Mouse (Mus musculus): ENCODE results near the gene Larp4b.
"Not testable (repeated sequence)": the region's sequence is repeated elsewhere in the genome, so short reads cannot be mapped to it uniquely, and the experiment has no call there.

The Larp4b gene

DNA sequence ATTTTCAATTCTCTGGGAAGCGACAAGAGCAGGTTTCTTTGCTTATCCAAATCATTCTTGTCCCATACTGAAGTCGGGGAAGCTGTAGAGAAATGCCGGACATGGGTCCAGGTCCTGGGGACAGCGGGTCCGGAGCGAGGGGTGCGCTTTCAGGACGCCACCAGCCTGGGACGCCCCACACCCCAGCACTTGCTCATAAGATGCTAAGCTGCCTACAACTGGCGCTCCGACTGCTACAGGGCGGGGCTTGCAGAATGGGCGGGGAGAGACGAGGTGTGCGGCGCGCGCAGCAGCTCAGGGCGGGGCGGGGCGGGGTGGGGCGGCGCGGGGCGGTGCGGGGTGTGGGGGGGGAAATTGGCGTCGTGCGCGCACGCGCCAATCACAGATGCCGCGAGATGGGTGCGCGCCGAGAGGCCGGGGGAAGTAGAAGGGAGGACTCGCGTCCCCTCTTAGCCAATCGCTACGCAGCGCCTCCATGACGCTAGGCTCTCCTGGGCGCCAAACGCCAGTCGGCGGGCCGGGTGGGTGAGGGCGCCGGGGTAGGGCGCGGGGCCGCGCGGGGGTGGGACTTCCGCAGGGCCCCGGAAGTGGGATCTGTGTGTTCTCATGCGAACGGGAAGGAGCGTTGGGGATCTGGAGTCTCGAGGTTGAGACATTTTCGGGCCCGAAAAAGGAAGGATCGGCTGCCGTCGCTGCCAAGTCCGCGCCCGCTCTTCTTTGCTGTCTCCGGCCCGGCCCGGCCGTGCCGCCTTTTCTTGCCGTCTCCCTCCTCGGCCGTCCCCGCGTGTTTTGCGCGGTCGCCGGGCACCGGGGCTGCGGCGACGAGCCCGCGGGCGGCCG, at the start of gene Larp4b:
TSS of gene Larp4b (plus strand) at position 566 of the 840 bp plus-strand sequence.
- peak; percentile 95 to 98 for DNase-seq

DNA sequence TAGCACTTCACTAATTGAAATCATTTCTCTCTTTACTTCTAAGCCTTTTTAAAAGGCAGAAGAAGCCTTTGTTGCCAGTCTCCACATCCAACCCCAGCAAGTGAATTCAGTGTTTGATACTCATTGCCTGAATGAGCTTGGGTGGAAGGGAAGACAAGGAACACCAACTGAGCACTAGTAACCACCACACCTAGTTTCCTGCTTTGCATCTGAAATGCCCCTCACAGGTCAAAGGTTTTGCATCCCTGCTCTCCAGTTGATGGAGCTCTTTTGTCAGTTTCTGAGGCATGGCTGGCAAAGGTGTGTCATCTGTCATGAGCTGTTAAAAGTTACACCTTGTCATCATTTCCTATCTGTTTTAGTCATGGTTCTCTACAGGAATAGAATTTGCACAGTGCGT, 49.0 kb upstream of the Larp4b start:
- no peak for DNase-seq

DNA sequence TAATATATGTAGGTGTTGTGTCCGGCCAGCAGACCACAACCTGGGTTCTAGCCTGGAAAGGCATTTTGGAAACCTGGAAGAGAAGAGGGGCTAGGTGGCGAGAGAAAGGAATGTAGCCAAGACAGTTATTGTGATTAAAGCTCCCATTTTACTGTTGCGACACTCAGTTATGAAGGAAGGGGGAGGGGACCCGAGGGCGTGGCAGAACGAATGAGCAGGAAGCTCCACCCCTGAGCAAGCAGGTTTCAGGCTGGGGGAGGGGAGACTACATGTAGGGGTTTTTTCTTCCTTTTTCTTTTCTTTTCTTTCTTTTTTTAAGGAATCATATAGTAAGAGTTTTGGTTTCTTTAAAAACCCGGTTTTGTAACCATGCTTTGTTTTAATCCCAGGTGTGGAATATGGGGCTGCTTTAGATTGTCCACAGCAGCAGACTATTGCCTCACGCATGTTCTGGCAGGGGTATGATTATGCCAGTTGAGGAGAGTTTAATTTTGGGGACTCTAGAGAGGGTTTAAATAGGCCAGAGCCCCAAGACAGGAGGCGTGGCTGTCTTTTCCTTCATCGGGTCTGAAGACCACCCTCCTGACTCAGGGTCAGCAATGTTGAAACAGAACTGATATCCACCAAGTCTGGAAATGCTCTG, 41.5 kb upstream of the Larp4b start:
- DNase-seq = not testable (repeated sequence)

DNA sequence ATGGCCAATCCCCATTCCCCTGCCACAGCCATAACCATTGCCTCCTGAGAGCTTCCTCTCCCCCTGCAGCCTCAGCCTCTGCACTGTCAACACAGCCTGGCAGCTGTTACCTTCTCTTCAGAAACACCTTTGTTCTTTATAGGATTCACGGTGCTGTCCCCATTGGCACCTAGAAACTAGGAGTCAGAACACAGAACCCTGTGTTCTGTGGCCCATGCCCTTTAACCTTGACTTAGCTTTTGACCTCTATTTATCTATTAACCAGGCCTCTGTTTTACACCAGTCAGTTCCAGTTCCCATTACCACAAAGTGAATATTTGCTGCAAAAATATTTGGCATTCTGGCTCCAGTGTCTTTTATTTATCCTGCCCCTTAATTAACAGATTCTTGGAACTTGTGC, 36.4 kb upstream of the Larp4b start:
- DNase-seq = no peak

DNA sequence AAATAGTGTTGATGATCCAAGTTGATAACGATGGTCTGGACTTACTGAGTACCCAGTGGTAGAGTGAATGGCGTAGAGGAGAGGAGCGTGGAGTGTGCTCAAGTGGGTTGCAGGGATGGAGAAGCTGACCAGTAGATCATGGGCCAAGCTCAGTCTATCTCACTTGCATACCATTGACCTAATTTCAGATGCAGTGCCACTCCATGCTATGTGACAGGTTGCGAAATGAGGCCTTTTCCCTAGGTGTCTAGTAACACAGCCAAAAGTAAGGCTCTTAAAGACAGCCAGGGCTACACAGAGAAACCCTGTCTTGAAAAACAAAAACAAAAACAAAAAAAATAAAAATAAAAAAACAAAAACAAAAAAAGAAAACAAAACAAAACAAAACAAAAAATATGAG, 35.0 kb upstream of the Larp4b start:
- no peak for DNase-seq

DNA sequence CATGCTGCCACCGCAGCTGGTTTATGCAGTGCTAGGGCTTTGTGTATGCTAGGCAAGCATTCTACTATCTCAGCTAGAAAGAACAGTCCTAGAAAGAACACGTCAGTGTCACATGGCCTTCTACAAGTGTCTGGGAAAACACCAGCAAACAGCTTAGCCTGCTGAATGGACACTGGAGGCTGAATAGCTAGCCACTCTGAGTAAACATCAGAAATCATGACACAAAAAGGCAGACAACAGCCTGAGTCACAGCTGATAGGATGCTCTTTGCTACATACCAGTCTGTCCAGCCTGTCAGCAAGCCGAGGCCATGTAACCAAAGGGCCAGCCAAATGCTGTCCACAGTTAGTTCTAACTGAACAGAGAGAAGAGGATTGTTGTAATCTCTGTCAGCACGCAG, 32.3 kb upstream of the Larp4b start:
- DNase-seq = no peak

DNA sequence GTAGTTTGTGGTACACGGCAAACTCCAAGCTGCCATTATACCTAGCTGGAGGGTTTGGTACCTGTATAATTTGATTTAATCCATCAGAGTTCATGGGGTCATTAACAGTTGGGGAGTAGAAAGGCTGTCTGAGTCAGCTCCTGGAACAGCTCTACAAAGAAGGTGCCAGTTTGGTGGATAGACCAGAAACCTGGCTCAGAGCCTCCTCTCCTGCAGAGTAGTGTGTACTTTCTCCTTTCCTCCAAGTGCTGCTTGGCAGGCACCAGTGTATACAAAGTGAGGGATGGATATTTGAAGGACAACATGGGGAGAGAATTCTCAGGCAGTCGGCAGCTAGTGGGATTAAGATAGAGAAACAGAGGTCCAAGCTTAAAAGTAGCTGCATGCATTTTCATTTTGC, 29.5 kb upstream of the Larp4b start:
- DNase-seq = peak; percentile 47 to 48

DNA sequence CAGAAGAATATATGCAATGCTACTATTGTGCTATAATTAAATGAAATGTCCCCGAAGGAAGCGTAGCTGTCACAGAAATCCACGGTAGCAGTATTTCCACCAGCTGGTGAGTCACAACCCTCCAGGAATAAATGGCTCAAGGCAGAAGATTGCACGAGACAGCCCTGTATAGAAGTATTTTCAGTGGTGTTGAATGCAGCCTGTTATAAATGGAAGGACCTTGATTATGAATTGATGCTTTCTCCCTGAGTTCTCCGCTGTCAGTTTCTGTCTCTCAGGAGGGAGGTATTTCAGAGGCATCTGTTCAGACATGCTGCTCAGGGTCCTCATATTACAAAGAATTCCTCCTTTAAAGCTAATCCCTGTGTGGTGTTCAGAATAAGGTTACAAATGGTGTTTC, 27.6 kb upstream of the Larp4b start:
- DNase-seq = no peak

DNA sequence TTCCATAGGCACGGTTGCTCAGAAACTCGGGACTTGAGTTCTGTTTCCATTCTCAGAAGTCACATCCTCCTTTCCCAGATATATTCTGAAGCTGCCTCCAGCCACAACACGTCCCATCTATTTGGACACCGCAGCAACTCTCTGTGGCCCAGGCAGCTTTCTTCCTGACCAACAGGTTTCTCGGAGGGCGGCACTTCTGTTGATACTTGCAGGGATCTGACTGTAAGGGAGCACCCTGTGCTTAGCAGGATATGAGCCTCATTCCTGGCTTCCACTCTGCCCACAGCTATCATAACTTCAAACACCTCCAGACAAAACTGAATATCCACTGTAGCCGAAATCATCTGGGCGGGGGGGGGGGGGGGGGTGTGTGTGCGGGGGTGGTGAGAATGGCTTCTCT, 22.7 kb upstream of the Larp4b start:
- no peak for DNase-seq

DNA sequence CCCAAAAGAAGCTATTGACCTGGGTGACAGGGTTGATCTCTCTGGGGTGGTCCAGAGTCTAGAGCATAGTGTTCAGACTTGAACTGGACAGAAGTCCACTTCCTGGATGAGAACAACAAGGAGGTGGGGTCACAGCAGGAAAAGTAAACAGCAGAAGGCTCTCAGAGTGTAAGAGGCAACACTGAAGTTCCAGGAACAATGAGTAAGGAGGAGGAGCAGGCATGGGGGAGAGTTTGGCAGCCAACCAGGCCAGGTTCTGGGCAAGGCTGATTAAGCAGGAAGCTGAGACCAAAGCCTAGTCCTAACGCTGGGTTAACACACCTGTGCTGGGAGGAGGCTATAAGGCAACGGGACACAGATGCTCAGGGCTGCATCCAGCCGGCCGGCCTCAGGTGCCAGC, 19.9 kb upstream of the Larp4b start:
- DNase-seq = no peak

DNA sequence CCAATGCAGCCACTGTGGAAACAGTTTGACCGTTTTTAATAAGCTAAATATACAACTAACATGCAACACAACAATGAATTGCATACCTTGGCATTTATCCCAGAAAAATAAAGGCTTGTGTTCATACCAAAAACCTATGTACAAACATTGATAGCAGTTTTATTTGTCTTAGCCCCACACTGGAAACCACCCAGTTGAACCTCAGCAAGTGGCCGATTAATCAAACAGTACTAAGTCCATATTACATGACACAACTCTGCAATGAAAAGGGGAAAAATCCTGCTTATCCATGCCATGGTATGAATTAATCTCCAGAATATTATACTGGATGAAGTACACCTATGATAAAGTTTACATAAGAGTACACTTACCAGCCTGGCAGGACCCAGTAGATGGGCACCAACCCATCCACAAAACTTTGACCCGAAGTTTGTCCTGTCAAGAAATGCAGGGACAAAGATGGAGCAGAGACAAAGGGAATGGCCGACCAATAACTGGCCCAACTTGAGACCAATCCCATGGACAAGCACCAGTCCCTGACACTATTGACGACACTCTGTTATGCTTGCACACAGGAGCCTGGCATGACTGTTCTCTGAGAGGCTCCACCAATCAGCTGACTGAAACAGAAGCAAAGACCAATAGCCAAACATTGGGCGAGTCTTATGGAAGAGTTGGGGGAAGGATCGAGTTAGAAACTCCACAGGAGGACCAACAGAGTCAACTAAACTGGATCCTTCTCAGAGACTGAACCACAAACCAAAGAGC, 17.7 kb upstream of the Larp4b start:
- no peak for DNase-seq

DNA sequence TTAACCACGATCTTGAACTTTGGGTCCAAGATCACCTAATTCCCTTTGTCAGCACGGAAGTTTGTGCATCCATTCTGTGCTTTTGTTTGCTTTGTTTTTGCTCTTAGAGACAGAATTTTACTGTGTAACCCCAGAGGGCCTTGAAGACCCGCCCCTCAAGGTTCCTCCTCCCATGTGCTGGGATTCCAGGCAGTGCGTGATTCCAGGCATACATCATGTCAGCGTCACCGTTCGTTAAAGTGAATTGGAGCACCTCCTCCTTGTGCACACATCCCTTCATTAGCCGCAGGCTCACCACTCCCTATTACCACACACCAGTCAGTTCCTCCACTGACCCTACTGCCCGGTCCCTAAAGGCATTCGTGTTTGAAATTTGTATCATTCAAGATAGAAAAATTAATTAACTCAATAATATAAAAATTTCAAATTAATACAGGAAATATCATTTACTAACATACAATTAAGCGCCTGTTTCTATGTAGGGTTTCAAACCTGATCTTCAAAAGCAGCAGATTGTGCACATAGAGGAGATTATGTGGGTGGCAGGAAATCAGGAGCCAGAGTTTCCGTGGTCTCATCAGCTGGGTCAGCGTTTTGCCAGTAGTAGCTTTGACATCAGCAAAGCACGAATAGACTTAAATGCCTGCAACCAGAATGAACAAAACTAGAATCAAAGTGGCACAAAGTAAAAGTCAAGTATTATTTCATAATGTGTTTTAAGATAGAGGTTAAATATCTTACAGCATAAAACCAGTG, 11.4 kb upstream of the Larp4b start:
- no peak for DNase-seq

DNA sequence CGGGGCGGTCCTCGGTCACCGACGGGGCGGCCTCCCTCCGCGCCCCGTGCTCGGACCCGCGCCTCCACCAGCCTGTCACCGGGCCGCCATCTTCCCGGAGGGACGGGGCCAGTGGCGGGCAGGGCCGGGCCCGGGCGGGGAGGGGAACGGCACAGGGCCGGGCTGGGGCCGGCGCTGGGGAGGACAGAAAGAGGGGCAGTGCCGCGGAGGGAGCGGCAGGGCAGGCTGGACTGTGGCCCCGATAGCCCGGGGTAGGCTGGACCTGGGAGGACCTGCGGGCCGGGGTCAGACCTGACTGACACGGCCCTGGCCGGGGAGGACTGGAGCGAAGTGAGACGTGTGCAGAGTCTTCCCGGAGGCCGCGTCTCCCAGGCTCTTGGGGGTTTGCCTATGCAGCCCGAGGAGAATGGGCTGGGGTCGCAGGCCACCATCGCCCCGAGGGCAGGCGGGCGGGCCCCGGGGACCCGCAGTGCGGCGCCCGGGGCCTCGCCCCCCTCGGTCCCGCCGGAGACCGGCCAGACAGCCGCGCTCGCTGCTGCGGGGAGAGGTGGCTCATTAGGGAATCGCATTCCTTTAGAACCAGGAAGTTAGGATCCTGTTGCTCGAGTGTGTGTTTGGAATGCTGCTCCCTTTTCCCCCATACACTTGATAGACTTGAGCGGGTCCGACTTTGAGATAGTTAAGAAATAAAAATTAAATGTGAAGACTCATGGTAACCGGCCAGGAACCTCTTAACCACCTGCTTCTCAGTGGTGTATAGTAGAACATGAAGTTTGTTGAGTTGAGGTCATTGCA, 702 bp downstream of the Larp4b start:
- DNase-seq = peak in 1 of 2 experiments; percentile 44

DNA sequence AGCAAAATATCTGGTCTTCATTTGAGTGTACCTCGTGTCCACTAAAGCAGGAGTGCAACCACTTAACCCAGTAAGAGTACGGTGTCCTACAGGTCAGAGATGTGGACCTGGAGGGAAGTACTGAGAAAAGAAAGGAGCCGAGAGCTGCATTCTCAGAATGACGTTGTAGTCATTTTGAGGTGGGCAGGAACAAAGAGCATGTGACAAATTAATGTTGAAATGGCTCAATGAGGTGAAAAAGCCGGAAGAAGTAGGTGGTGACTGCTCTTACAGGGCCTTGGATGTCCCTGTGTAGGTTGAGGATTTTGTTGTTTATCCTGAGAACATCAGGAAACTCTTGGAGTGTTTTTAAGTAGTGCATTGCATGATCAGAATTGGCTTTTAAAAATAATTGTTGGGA, 5.6 kb downstream of the Larp4b start:
- no peak for DNase-seq

DNA sequence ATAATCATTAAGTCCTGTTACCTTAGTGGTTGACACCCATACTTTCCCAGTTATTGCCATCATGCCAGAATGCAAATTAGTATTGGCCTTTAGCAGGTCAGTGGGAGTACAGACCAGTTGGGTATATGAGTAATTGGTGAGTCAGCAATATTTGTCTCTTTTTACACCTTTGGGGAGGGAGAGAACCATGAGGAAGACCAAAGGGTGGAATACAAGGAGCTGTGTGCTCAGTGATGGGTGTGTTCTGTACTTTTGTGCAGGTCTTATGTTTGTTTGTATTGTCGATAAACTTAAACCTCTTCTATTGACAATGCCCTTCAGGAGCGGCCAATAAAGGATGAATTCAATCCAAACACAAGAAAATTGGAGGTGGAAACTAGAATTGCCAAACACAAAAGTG, 6.8 kb downstream of the Larp4b start:
- DNase-seq = no peak

DNA sequence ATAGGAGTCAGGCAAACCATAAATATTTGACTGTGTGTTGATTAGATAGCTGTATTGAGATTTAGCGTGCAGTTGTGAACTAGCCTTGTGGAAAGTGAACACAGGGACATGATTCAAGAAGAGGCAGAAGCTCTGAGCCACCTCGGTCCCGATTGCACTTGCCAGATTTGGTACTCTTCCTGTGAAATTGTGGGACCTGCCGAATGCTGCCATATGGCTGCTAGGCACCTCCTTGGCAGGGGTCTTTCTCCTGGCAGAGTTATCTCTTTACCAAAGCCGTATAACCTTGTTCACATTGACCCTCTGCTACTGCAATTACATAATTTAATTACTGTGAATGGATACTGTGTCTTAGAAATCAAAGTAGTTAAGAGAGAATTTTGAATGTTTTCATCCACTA, 12.6 kb downstream of the Larp4b start:
- peak; percentile 41 to 42 for DNase-seq

DNA sequence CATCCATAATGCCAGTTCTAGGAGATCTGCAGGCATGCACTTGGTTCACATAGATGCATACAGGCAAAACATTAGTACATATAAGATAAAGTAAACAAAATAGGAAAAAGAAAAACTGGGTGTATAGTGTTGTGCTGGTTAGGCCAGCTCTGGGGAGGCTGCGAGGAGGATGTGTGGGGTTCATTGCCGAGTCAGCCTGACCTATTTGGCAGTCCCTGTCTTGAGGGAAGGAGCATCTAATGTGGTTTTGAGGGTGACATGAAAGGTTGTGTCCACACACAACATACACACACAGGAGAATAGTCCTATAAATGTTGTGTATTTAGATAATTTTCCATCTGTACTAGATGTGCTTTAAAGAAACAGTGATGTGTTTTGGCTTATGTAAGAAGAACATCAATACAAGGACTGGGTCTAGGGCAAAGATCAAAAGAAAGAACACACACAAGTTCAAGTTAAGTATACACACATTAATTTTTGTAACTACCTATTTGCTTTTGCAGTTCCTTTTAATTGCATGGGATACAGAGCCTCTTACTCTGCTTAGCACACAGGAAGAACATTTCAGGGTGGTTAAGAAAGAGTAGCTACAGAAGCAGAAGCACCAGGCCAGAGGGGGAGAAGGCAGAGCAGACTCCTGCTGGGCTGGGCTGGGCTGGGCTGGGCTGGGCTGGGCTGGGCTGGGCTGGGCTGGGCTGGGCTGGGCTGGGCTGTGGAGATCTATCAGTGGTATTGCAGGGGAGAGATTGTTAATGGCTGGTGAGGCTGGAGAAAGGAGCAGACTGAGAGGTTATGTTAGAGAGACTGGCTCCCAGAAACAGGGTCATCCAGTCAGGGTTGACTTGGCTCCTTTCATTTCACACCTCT, 13.5 kb downstream of the Larp4b start:
- DNase-seq = no peak

DNA sequence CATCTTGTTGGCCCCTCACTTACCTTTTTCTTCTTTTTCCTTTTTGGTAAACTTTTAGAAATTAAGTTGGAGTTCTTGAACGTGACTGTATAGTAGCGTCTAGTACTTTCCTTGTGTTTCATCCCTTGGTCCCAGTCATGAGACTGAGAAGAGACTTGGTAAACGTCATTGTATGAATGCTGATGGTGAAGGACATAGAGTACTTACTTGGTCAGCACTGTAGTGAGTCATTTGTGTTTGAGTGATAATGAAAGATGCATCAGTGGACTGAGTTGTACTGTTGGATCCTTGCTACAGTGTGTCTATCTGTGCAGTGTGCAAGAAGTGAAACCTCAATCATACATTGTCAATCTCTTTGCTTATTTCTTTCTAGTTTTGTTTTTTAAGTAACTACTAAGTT, 20.1 kb downstream of the Larp4b start:
- DNase-seq = no peak

DNA sequence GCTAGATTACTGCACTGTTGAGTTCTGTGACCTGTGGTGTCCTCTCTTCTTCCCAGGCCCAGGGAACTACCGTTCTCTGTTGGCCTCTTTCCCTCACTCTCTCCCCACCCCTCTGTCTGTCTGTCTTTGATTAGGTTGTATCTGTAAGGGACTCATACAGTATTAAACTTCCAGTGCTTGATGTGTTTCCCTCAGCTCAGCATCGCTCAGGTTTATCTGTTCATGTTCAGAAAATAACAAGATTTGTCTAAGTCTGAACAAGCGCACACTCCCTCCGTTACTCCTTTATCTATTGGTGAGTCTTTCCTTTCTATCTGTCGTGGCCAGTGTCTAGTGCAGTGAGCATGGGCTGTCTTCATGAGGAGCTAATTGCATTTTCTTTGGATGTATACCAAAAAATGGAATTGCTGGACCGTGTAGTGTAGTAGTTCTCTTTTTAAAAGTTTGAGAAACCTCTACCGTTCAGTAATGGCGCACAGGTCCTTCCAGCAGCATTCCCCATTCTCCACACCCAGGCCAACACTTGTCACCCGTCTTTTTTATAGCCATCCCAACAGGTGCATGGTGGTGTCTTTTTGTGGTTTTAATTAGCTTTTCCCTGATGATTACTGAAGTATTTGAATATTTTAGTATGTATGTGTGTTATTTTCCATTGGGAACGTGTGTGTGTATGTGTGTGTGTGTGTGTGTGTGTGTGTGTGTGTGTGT, 27.3 kb downstream of the Larp4b start:
- no peak for DNase-seq

DNA sequence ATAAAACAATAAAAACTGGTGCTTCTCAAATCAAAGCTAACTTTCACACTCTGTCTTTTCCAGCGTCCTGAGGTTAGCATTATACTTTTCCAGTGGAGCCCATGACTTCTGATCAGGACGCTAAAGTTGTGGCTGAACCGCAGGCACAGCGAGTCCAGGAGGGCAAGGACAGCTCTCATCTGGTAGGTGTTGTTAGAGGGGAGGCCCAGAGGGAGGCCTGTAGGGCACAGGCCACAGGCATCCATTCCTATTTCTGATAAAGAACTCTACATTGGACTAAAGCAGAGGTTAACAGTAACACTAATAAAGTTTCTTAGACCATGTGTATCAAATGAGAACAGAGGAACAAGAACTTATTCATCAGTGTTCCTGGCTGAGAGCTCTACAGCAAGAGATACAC, 28.4 kb downstream of the Larp4b start:
- no peak for DNase-seq

DNA sequence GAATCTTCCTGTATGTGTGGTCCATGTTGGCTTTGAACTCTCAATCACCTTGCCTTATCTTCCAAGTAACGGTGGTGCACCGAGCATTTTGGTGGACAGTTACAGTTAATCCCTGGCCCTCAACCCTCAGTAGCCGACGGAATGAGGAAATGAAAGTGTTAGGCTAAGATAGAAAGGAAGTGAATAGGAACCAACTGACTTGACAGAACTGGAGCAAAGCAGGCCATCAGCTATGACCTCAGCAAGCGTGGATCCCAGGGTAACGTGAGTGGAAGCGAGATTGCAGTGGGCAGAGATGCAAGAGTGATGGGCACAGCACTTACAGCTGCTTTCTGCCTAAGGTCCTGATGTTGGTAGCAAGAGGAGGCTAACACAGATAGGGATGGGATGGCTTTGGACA, 31.5 kb downstream of the Larp4b start:
- DNase-seq = no peak

Data from cerebellum, adult 18-20 months (tissue).